Mouse (Mus musculus) thymus, adult 2 months (tissue): ENCODE measurements at regions not wholly inside any gene's neighbourhood (a gene's known extent, or its start where the extent isn't known, plus 50 kb on each side); places are given as distances from the start of the nearest gene placed in this dataset.

Source experiments
- CTCF ChIP-seq: fragments of 200-500 bp; IDR thresholded peaks from 2 replicates; pipeline ENCODE4 v1.5.1; 2012; ENCODE audit warnings: mild to moderate bottlenecking, control low read depth, low read length, moderate library complexity, borderline replicate concordance; ENCODE audit not compliant: control insufficient read depth, poor library complexity, insufficient read depth; ENCODE audit errors: extremely low read depth
- POLR2A ChIP-seq: fragments of 200-500 bp; IDR thresholded peaks from 2 replicates; pipeline ENCODE4 v1.6.1; 2012; ENCODE audit warnings: mild to moderate bottlenecking, low read length, control low read depth, moderate library complexity; ENCODE audit not compliant: control insufficient read depth, poor library complexity, insufficient read depth; ENCODE audit errors: extremely low read depth

GRCm38 (mm10) chr8:109410531-109410930 lies 83.3 kb upstream of the Pmfbp1 start:
- TF ChIP-seq CTCF (no peak), POLR2A (no peak)
